Mouse (Mus musculus): ENCODE data around the gene Fdxr.

The Fdxr gene

GRCm38 (mm10) chr11:115269330-115270066 is 7.4 kb downstream of the Fdxr start:
- DNase-seq (ENCODE audit: low spot score) = no peak

- no peak for DNase-seq (ENCODE audit: low spot score)
Observed at GRCm38 (mm10) chr11:115267958-115268357, 8.9 kb downstream of the Fdxr start.

- no peak for DNase-seq (ENCODE audit: low spot score)
Observed at GRCm38 (mm10) chr11:115267061-115267883, 9.6 kb downstream of the Fdxr start, which contains the start of gene Grin2c. TSS of gene Grin2c (minus strand) at chr11:115267243.

GRCm38 (mm10) chr11:115266400-115266778 is 10.5 kb downstream of the Fdxr start:
- DNase-seq (ENCODE audit: low spot score) = no peak

- DNase-seq (ENCODE audit: low spot score) = no peak
Observed at GRCm38 (mm10) chr11:115265771-115266399, 11.0 kb downstream of the Fdxr start.

GRCm38 (mm10) chr11:115264862-115265668 is 11.8 kb downstream of the Fdxr start:
- no peak for DNase-seq (ENCODE audit: low spot score)

- DNase-seq (ENCODE audit: low spot score) = no peak
Observed at GRCm38 (mm10) chr11:115264136-115264861, 12.6 kb downstream of the Fdxr start.

GRCm38 (mm10) chr11:115262954-115263353 is 13.9 kb downstream of the Fdxr start:
- no peak for DNase-seq (ENCODE audit: low spot score)

- DNase-seq (ENCODE audit: low spot score) = no peak
Observed at GRCm38 (mm10) chr11:115259134-115259533, 17.7 kb downstream of the Fdxr start.

GRCm38 (mm10) chr11:115257775-115258510 is 18.9 kb downstream of the Fdxr start:
- no peak for DNase-seq (ENCODE audit: low spot score)

GRCm38 (mm10) chr11:115251258-115251657 is 25.6 kb downstream of the Fdxr start:
- no peak for DNase-seq (ENCODE audit: low spot score)

GRCm38 (mm10) chr11:115250405-115251090 is 26.3 kb downstream of the Fdxr start:
- no peak for DNase-seq (ENCODE audit: low spot score)

- DNase-seq (ENCODE audit: low spot score) = no peak
Observed at GRCm38 (mm10) chr11:115249721-115250404, 27.0 kb downstream of the Fdxr start.

- DNase-seq (ENCODE audit: low spot score) = no peak
Observed at GRCm38 (mm10) chr11:115247945-115248344, 28.9 kb downstream of the Fdxr start.

- no peak for DNase-seq (ENCODE audit: low spot score)
Observed at GRCm38 (mm10) chr11:115247240-115247639, 29.6 kb downstream of the Fdxr start.

GRCm38 (mm10) chr11:115246386-115246785 is 30.5 kb downstream of the Fdxr start:
- no peak for DNase-seq (ENCODE audit: low spot score)

GRCm38 (mm10) chr11:115244840-115245239 is 32.0 kb downstream of the Fdxr start:
- DNase-seq (ENCODE audit: low spot score) = no peak

GRCm38 (mm10) chr11:115243783-115244182 is 33.1 kb downstream of the Fdxr start:
- DNase-seq (ENCODE audit: low spot score) = no peak

- DNase-seq (ENCODE audit: low spot score) = no peak
Observed at GRCm38 (mm10) chr11:115242746-115243145, 34.1 kb downstream of the Fdxr start.
